Mouse (Mus musculus): ENCODE results near the gene Ehd1. TPM values are rescaled to one million over a fixed set of nuclear protein-coding genes. Genes with fewer than 3 reads are reported as not detected.

Gene Ehd1
- 10 to 100 TPM; 24.1 to 29.2 (median 26.5) TPM for total RNA-seq (2022)

DNA sequence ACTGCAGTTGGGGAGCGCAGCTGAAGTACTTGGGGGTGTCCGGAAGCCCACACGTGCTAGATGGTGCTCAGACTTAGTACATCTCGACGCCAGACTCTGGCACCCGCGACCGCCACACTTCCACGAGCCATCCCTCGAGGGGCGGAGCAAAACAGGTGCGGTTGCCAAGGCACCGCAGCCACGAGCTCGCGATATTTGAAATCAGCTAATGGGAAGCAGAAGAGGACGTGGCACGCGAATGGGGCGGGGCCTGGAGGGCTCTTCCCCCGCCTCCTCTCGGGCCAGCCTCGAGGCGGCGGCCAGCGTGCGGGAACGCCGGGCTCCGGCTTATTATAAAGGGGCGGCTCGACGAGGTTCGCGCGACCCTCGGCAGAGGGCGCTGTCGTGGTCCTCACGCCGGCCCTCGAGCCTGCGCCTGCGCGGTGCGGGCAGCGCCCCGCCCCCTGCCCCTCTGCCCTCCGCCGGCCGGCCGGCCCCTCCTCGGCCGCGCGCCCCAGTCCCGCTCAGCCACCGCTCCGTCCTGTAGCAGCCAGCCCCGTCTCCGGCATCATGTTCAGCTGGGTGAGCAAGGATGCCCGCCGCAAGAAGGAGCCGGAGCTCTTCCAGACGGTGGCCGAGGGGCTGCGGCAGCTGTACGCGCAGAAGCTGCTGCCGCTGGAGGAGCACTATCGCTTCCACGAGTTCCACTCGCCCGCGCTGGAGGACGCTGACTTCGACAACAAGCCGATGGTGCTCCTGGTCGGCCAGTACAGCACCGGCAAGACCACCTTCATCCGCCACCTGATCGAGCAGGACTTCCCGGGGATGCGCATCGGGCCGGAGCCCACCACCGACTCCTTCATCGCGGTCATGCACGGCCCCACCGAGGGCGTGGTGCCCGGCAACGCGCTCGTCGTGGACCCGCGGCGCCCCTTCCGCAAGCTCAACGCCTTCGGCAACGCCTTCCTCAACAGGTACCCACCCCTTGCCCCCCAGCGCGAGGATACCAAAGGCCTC, at the start of gene Ehd1:
Ehd1 (plus strand) TSS at position 300 of the 996 bp plus-strand sequence.
- peak; percentile 99 for DNase-seq (ENCODE audit: low spot score in 2 of 2)

DNA sequence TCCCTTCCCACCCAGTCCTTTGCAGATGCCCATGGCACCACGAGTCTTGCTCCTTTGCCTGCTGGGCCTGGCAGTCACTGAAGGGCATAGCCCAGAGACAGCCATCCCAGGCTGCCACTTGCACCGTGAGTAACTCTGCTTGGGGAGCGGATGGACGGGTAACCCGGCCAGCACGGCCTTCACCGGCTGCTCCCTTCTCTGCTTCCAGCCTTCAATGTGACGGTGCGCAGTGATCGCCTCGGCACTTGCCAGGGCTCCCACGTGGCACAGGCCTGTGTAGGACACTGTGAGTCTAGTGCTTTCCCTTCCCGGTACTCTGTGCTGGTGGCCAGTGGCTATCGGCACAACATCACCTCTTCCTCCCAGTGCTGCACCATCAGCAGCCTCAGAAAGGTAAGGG, 49.8 kb upstream of the Ehd1 start:
- DNase-seq (ENCODE audit: low spot score in 2 of 2), result no peak

DNA sequence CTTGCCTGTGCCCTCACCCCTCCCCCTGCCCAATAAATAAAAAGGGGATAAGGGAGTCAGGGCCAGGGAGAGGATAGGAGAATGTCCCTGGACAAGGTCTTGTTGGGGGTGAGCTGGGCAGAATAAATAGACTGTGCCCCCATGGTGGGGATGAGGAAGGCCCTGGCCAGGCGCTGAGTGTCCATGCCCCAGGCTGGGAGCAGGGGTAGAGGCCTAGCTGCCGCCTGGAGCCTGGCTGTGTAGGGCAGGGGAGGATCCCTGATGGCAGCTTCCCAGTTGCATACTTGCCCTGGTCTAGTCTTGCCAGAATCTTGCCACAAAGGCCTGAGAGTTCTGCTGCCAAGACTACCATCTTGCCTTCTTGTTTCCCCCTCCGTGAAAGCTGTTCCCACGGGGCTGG, 48.7 kb upstream of the Ehd1 start:
- DNase-seq (ENCODE audit: low spot score in 2 of 2), result no peak

DNA sequence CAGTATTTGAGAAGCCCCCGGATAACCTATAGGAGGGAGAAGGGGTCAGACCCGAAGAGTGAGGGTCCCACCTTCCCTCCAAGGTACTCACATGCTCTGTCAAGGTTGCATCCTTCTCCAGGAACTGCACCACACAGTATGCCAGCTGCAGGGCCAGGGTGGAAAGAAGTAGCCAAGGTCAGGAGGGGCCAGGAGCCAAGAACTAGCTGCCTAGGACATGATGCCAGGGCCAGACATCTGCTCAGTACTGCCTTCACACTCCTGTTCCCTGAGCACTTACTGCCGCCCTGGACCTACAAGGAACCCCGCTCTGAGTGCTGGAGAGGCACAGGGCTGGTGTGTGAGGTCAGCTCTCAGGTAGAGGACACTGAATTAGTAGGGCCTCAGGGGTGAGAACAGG, 46.1 kb upstream of the Ehd1 start:
- DNase-seq (ENCODE audit: low spot score in 2 of 2), result peak; percentile 29 to 41

DNA sequence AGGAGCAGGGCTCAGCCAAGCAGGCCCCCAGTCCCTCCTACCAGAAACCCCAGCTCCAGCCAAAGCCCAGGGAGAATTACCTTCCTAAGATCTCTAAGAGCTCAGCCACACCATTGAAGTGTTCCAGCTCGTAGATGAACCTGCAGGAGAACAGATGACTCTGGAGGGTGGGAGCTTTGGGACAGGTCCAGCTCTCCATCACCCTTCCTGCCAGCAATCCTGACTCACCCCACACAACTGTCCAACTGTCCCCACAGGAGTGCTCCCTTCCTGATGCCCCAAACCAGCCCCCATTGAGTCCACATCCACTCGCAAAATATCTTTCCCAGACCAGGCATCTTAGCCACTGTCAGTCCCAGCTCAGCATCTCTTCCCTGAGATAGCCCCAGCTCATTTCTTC, 45.5 kb upstream of the Ehd1 start:
- no peak for DNase-seq (ENCODE audit: low spot score in 2 of 2)

DNA sequence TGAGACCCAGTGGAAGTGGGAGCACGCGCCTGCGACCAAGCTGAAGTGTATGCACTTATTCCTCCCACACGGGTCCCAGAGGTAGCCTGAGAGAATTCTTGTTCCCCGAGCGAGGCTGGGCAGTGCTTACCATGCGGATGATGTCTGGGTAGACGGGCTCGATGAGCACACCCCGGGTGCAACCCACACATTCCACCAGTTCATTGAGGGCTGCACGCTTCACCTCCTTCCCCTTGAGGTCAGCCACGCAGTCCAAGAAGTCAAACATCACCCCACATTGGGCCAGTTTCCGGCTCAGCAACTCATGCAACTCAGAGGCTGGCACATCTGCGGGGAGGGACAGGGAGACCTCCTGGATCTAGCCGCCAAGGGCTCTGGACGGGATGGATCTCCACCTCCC, 42.9 kb upstream of the Ehd1 start:
- no peak for DNase-seq (ENCODE audit: low spot score in 2 of 2)

DNA sequence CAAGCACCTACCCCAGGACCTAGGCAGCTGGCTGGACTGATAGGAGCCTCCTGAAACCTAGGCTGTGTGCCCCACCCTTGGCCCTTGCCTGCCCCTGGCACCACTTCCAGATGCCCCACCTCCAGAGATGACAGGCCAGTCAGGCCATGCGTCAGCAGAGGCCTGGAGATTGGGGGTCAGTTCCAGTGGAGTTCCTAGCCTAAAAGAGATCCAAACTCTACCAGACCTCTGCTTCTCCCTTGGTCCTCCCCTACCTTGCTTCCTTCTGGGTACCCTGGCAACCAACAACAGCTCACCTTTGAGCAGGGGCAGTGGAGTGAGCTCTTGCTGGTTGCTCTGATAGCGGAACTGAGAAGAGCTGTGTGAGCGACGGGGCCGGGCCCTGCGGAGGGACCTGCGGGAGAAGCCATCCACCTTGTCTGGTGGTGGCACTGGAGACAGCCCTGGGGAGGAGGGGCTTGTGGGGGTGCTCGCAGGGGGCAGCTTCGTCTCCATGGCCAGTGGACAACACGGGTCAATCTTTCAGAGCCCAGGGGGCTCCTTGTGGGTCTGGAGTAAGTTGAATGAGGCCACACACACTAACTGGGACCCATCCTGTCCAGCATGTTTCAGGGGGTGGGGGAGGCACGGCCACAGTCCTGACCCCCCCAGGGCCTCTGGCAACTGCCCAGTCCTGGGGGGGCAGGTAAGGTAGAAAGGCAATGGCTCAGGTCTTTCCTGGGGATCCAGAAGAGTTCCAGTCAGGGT, 42.0 kb upstream of the Ehd1 start:
- no peak for DNase-seq (ENCODE audit: low spot score in 2 of 2)

DNA sequence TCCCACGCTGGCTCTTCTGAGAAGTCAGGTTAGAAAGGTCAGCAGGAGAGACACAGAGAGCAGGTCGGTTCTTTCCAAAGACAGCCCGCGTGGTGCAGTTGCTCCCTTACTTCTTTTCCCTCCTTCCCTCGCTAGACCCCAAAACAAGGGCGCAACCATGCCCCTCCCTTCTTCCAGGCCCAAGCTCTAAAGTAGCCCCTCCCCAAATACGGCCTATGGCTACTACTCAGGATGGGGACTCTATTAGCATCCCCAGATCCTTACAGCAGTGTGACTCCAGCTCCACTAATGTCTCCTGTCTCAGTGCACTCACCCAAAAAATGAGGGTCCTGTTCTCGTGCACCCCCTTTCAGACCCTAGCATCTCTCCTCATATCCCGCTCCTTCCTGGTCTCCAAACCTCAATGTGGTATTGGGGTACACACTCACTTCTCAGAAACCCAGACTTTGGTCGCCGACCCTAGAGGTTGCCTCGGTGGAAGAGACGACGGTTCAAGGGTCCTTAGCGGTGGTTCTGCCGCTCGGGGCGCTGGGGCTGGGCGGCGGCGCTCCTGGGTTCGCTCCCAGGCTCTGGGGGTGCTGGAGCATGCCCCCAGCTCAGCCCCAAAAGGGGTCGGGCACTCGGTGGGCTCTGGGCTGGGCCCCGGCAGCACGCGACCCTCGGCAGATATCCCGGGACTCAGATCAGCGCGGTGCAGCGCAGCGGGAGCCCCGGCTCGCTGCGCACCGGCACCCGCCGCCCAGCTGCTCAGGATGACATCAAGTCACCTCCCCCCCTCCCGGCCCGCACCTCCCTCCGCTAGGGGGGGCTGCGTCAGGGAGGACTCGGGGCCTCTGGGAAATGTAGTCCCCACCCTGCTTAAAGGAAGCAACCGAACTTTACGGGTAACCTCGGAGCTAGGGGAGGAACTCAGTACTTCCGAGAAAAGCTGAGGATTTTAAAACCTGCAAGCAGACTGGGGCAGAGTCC, 41.2 kb upstream of the Ehd1 start, which contains the start of gene Ppp2r5b:
Ppp2r5b (minus strand) TSS at position 789 of the 969 bp plus-strand sequence.
- DNase-seq (ENCODE audit: low spot score in 2 of 2), result peak; percentile 93 to 96

DNA sequence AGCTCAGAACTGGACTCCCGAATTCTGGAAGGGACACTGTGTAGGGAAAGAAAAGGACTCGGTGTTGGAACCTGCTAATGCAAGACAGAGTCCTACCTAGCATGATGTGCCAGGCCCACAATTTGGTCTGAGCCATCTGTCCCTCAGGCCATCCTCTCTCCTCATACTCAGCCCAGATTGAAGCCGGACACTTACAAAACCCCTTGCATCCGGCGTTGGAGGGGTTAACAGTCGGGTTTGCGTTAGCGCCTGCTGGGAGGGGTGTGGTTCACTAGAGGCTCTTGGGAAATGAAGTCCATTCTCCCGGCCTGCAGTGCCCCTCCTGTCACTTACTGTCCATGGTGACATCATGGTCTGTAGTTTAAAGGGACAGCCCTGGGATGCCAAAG, 40.5 kb upstream of the Ehd1 start:
- peak; percentile 85 to 89 for DNase-seq (ENCODE audit: low spot score in 2 of 2)

DNA sequence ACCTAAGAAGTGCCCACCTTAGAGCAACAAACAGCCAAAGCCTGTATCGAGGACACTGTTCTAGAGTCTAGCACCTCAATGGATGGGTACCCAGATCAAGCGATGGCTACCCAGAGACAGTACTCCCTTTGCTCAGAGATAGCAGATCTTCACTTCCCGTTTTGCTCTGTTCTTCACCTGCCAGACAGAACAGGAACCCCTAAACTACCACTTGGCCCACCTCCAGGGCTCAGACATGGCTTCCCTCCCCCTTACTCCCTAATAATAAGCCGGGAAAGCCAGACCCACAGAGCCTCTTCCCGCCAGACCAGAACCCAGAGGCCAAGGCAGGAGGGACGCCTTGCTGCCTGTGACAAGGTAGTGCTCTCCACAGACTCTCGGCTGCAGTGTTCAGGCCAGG, 39.7 kb upstream of the Ehd1 start:
- DNase-seq (ENCODE audit: low spot score in 2 of 2), result no peak

DNA sequence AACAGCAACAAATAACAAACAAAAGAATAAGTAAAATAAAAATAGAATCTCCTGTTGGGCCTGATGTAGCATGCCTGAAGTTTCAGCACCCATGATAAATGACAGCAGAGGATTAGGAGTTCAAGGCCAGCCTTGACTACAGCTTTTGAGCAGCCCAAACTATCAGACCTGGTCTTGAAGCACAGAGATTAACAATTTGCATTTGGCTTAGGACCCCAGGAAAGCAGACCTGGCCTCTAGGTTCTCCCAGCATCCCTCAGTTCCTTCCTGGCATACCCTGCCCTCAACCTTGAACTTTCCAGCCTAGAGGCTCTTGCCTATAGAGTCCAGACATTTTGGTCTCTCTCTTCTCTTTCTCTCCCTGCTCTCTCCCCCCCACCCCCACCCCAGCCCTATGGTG, 37.8 kb upstream of the Ehd1 start:
- no peak for DNase-seq (ENCODE audit: low spot score in 2 of 2)

DNA sequence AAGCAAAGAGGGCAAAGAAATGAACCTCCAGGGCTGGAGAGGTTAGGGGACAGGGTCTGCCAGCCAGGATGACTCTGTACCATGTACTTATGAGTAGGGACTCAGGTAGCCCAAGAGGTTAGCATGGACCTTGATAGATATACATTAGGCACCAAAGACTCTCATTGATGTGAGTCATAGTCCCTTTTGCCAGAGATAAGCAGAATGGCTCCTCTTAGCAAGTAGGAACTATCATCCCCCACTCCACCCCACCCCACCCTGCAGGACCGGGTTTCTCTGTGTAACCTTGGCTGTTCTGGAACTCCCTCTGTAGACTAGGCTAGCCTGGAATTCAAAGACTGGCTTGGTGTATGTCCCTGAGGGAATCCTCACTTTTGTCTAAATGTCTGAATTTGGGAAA, 36.4 kb upstream of the Ehd1 start:
- no peak for DNase-seq (ENCODE audit: low spot score in 2 of 2)

DNA sequence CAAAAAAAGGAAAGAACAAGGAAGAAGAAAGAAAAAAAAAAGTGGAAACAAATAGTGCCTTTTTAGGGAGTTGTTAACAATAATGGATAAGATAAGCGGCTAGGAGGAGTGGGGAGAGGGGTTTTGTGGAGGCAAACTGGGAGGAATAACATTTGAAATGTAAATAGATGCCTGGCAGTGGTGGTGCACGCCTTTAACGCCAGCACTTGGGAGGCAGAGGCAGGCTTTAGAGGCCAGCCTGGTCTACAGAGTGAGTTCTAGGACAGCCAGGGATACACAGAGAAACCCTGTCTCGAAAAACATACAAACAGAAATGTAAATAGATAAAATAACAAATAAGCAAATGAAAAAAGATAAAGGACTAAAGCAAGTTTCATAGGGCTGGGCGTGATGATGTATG, 35.8 kb upstream of the Ehd1 start:
- DNase-seq (ENCODE audit: low spot score in 2 of 2), result no peak

DNA sequence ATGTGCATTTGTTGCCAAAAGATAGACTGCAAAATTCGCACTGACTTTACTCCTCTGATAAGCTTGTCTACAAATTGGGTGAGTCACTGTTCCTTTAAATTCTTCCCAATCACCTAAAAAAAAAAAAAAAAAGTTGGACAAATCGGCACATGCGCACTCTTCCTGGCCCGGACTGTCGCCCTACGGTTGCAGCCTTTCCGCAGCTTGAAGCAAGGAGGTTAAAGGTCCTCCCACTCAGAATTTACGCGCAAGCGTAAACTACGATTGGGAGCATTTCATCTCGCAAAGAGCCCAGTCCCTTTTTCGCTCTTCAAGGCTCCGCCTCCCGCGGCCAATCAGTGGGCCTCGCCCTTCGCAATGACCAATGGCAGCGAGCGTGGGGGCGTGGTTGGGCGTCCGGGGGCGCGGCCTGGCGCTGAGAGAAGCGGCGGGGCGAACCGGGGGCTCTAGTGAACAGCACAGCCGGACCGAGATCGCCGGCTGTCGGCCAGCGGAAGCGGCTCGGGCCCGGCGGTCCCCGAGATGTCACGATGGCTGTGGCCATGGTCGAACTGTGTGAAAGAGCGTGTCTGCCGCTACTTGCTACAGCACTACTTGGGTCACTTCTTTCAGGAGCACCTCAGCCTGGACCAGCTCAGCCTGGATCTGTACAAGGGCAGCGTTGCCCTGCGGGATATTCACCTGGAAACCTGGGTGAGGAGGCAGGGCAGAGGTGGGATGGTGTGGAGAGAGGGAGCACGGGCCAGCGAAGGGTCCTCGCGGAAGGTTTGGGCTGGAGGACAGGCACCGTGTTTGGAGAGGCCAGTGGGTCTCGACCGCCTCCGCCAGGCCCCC, 35.0 kb upstream of the Ehd1 start, which contains the start of gene Atg2a:
Atg2a (plus strand) TSS at position 395 of the 834 bp plus-strand sequence.
- peak; percentile 97 to 99 for DNase-seq (ENCODE audit: low spot score in 2 of 2)

DNA sequence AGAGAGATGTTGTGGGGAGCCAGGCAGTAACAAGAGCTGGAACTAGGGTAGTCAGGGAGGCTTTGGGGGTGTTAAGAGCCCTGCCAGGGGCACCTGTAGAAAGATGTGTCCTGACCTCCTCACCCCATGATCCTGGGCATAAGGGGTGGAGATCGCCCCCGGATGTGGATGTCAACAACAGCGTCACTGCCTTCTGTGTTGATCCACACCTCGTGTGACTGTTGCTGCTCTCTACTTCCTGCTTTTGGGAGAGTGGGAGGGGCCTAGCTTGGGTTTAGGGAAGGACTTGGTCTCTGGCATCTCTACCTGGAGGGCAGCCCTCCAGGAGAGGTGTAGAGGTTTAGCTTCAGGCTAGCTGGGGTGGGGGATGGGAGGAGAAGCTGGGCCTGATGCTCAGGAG, 34.2 kb upstream of the Ehd1 start:
- peak in 1 of 2 experiments; percentile 30 for DNase-seq (ENCODE audit: low spot score in 2 of 2)

DNA sequence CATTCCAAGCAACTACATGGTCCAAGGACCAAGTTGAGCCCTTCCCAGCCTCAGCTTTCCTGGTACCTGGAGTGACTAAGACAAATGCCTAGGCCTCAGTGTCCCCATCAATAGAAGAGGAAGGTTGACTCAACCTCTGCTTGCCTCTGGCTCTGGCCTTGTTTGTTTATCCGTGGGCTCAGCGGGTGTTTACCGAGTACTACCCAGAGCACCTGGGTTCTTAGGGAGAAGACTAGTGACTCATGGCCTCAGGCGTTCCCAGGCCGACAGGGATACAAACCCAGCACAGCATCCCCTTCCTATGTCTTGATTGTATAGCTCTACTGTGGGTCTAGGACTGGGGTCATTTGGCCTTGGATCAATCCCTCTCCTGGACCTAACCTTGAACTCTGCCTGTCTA, 33.3 kb upstream of the Ehd1 start:
- no peak for DNase-seq (ENCODE audit: low spot score in 2 of 2)

DNA sequence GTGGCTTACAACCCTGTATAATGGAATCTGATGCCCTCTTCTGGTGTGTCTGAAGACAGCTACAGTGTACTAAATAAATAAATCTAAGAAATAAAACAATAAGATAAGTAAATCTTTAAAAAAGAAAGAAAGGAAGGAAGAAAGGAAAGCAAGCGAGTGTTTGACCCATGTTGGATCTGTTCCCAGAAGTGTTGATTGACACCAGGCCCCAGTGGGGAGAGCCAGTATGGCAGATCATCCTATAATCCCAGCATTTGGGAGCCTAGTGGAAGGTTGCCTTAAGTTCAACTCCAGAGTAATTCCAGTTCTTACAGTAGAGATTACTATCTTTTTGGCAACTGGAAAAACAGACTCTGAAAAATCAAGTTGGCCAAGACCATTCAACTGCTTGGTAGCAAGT, 30.7 kb upstream of the Ehd1 start:
- DNase-seq (ENCODE audit: low spot score in 2 of 2), result no peak

DNA sequence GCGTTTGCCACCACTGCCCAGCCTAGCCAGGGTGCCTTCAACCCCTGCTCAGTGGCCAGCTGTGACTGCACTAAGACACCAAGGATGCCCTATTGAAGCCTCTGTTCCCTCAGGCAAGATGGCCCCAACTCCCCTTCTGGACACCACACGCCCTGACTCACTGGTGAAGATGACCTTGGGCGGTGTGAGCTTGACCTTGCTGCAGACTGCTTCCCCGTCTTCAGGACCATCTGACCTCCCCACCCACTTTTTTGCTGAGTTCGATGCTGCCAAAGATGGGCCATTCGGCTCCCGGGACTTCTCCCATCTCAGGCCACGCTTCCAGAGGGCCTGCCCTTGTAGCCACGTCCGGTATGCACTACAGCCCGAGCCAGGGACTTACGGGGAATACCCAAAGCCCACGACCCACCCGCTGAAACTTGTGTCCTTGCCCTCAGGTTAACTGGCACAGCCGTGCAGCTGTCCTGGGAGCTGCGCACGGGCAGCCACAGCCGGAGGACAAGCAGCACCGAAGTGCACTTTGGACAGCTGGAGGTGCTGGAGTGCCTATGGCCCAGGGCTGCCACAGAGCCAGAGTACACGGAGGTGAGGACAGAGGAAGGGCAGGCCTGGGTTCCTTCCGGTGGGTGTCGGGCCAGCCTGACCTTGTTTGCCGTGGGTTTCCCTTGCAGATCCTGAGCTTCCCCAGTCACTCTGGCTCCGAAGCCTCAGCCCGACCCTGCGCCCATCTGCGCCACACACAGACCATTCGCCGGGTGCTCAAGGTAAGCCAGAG, 28.8 kb upstream of the Ehd1 start:
- no peak for DNase-seq (ENCODE audit: low spot score in 2 of 2)

DNA sequence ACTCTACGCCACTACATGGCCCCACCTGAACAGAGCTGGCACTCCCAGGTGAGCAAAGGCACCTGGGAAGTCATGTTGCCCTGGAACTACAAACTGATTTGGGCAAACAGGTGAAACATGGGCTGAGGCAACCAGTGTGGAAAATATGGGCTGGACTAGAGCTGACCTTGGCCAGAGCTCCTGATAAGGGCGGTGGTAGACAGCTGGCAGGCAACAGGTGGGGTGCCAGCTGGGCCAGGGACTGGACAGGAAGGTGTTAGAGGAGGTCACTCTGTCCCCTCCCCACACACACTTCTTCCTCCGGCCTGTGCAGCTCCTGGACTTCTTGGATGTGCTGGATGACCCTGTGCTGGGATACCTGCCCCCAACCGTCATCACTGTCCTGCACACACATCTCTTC, 23.5 kb upstream of the Ehd1 start:
- DNase-seq (ENCODE audit: low spot score in 2 of 2), result no peak
